Mouse (Mus musculus) heart, adult 2 months (tissue): ENCODE results near the gene Narfl.

ENCODE experiments used
- CTCF ChIP-seq: fragments of 200-600 bp; IDR thresholded peaks from 2 replicates; pipeline ENCODE4 v1.8.1; 2022; ENCODE audit warnings: antibody characterized with exemption, mild to moderate bottlenecking, moderate library complexity
- EP300 ChIP-seq: fragments of 200-500 bp; IDR thresholded peaks from 2 replicates; pipeline ENCODE4 v1.6.1; 2011; ENCODE audit warnings: low read depth, low read length, control low read depth; ENCODE audit not compliant: insufficient read depth
- POLR2A ChIP-seq: fragments of 200-500 bp; IDR thresholded peaks from 2 replicates; pipeline ENCODE4 v1.6.1; 2011; ENCODE audit warnings: mild to moderate bottlenecking, low read depth, low read length, control low read depth; ENCODE audit not compliant: insufficient read depth

DNA sequence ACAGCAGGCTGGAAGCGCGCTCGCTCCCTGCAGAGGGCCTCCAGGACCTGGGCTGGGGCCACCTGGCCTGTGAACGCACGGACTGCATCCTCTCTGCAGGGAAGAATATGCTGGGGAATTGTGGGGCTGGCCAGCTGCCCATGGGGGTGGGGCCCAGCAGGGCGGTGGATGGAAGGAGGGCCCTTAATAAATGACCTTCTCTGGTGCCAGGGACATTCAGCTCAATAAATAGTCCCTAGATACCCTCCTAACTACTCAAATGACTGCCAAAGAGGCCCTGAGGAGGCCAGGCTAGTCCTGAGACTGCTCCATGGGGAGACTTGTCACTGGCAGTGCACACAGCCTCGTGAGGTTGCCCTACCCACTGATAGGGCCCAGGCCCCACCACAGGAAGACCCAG lies 9.5 kb downstream of the Narfl start:
- no peak for TF ChIP-seq POLR2A
- no peak for TF ChIP-seq EP300
- no peak for TF ChIP-seq CTCF
